ENCODE assay signal across 8 mouse cellular contexts in the genomic region with DNA sequence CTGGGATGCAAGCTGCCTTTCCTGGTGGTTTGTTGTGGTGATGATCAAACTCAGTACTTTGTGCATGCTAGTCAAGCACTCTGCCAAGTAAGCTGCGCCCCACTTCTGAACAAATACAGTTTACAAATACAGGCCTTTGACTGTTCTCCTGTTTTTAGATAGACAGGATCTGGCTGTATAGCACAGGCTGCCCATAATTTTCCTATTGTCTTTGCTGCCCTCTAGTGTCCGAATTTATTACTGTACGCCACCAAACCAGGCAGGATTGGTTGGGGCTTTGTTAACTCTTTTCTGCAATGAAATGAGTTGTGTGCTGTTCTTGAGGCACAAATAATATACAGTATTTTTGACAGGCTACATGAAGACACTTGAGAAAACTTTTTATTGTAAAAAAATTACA. TPM values are rescaled to one million over a fixed set of nuclear protein-coding genes. Genes with fewer than 3 reads are reported as not detected.
DNase-seq lines count a peak whose midpoint lies in the region; ATAC-seq and TF ChIP-seq lines count a peak whose summit lies in the region.

No protein-coding gene starts in this region.

- no peaks in the 10 kb centered on the region for H3K36me3 ChIP-seq in forebrain, postnatal 0 days (ENCODE audit: insufficient read depth)
- no peaks in the 10 kb centered on the region for H3K36me3 ChIP-seq in kidney, embryonic 15.5 days
- no peaks in the 10 kb centered on the region for H3K36me3 ChIP-seq in limb, embryonic 14.5 days (ENCODE audit: control insufficient read depth, insufficient read depth, low read length)

- peak; percentile 90 for ATAC-seq in forebrain, postnatal 0 days
- 0 out of 2 replicates have a peak, but pooled peaks have one; percentile 62 for ATAC-seq in kidney, embryonic 15.5 days (replicated peaks; ENCODE audit: low FRiP score)
- no peak for ATAC-seq in limb, embryonic 14.5 days (ENCODE audit: low FRiP score, low read depth)
- no peak for ATAC-seq in erythroid progenitor cell, adult 5-6 weeks (replicated peaks; ENCODE audit: low FRiP score, poor library complexity, severe bottlenecking)

- no peak for TF ChIP-seq CTCF in cerebellum, adult 2 months (IDR thresholded peaks at IDR 0.05; ENCODE audit: borderline replicate concordance, insufficient read depth, low read depth, low read length)
- peak; percentile 78 for TF ChIP-seq CTCF in forebrain, postnatal 0 days (IDR thresholded peaks at IDR 0.05; ENCODE audit: low read depth)

- no peak overlapping the region for H3K9ac ChIP-seq in forebrain, postnatal 0 days
- H3K9ac ChIP-seq in kidney, embryonic 15.5 days, result no peak overlapping the region
- no peak overlapping the region for H3K9ac ChIP-seq in limb, embryonic 14.5 days (ENCODE audit: low read depth, low read length, severe bottlenecking)

- no peak overlapping the region for H3K4me3 ChIP-seq in cerebellum, adult 2 months (replicated peaks; ENCODE audit: insufficient read depth, low read depth, low read length)
- no peak overlapping the region for H3K4me3 ChIP-seq in forebrain, postnatal 0 days (ENCODE audit: low read depth, low read length)
- H3K4me3 ChIP-seq in kidney, embryonic 15.5 days (replicated peaks), result no peak overlapping the region
- no peak overlapping the region for H3K4me3 ChIP-seq in limb, embryonic 14.5 days (replicated peaks; ENCODE audit: low read length)

- H3K27me3 ChIP-seq in cerebellum, adult 2 months (ENCODE audit: control insufficient read depth, insufficient read depth, low read length), result no peaks in the 10 kb centered on the region
- H3K27me3 ChIP-seq in forebrain, postnatal 0 days (ENCODE audit: insufficient read depth, low read length), result no peaks in the 10 kb centered on the region
- H3K27me3 ChIP-seq in kidney, embryonic 15.5 days, result no peaks in the 10 kb centered on the region
- H3K27me3 ChIP-seq in limb, embryonic 14.5 days (ENCODE audit: control insufficient read depth, insufficient read depth, low read length), result no peaks in the 10 kb centered on the region

- H3K9me3 ChIP-seq in forebrain, postnatal 0 days (ENCODE audit: low read length), result no peaks in the 10 kb centered on the region
- H3K9me3 ChIP-seq in kidney, embryonic 15.5 days (replicated peaks), result no peaks in the 10 kb centered on the region
- no peaks in the 10 kb centered on the region for H3K9me3 ChIP-seq in limb, embryonic 14.5 days (ENCODE audit: control insufficient read depth, low read length)

- WGBS in cerebellum, adult 2 months, result 6% methylated on average over 3 of the region's 3 CpGs
- WGBS in forebrain, postnatal 0 days, result 20% methylated on average over 3 of the region's 3 CpGs
- WGBS in kidney, embryonic 15.5 days, result 17% methylated on average over 3 of the region's 3 CpGs
- 15% methylated on average over 3 of the region's 3 CpGs for WGBS in limb, embryonic 14.5 days

- TF ChIP-seq POLR2A in cerebellum, adult 2 months (IDR thresholded peaks at IDR 0.05; ENCODE audit: borderline replicate concordance, insufficient read depth, low read length), result no peak
- no peak for TF ChIP-seq POLR2A in limb, embryonic 14.5 days (IDR thresholded peaks at IDR 0.05; ENCODE audit: borderline replicate concordance, extremely low read depth, insufficient read depth, insufficient read length)

- H3K27ac ChIP-seq in cerebellum, adult 2 months (ENCODE audit: insufficient read depth, low read length), result no peak overlapping the region
- H3K27ac ChIP-seq in forebrain, postnatal 0 days (ENCODE audit: low read depth, low read length), result no peak overlapping the region
- no peak overlapping the region for H3K27ac ChIP-seq in kidney, embryonic 15.5 days
- no peak overlapping the region for H3K27ac ChIP-seq in limb, embryonic 14.5 days (replicated peaks; ENCODE audit: low read depth, low read length)

- H3K4me1 ChIP-seq in cerebellum, adult 2 months (ENCODE audit: control insufficient read depth, insufficient read depth, low read length), result no peaks in the 10 kb centered on the region
- no peaks in the 10 kb centered on the region for H3K4me1 ChIP-seq in forebrain, postnatal 0 days (ENCODE audit: insufficient read depth)
- H3K4me1 ChIP-seq in kidney, embryonic 15.5 days, result no peaks in the 10 kb centered on the region
- no peaks in the 10 kb centered on the region for H3K4me1 ChIP-seq in limb, embryonic 14.5 days (ENCODE audit: control insufficient read depth, insufficient read depth, low read length)

- H3K4me2 ChIP-seq in forebrain, postnatal 0 days (ENCODE audit: low read depth), result no peak overlapping the region
- no peak overlapping the region for H3K4me2 ChIP-seq in kidney, embryonic 15.5 days
- H3K4me2 ChIP-seq in limb, embryonic 14.5 days (replicated peaks; ENCODE audit: low read depth, low read length, severe bottlenecking), result no peak overlapping the region

- DNase-seq in urinary bladder, postnatal 14 days (ENCODE audit: low spot score), result peak; percentile 26
- DNase-seq in urinary bladder, postnatal 10 days (ENCODE audit: low spot score), result no peak
- peak; percentile 16 to 39 for DNase-seq in cerebellum, adult 2 months
- peak; percentile 72 for DNase-seq in forebrain, postnatal 0 days
- DNase-seq in limb, embryonic 14.5 days (ENCODE audit: low spot score), result peak; percentile 45
- DNase-seq in retina, embryonic 14.5 days (ENCODE audit: low spot score), result peak; percentile 77

RNA-seq across cellular contexts. Expression of gene Lrch2, which starts 54.8 kb away (rescaled TPM):
- polyA plus RNA-seq in cerebellum, adult 2 months (2012; rRNA removed), result 12.2 and 15.9 TPM in 2 replicates
- 36.3 and 44.6 TPM in 2 replicates for total RNA-seq in forebrain, postnatal 0 days (2014; rRNA removed)
- polyA plus RNA-seq in forebrain, postnatal 0 days (2015; fragmentation: Nextera tagmentation; extraction: Ambion mirVana), result 7.4 and 8.1 TPM in 2 replicates
- 5.1 and 5.4 TPM in 2 replicates for polyA plus RNA-seq in kidney, embryonic 15.5 days (2015; fragmentation: Nextera tagmentation; extraction: Ambion mirVana)
- 13.3 and 15.8 TPM in 2 replicates for polyA plus RNA-seq in limb, embryonic 14.5 days (2012; rRNA removed)
- 9.6 and 11.0 TPM in 2 replicates for polyA plus RNA-seq in limb, embryonic 14.5 days (2014; fragmentation: Nextera tagmentation; extraction: Ambion mirVana)
- total RNA-seq in erythroid progenitor cell, adult 5-6 weeks (2015; ENCODE audit: low replicate concordance), result not detected in 2 replicates
- not detected in 2 replicates for total RNA-seq in erythroid progenitor cell, adult 5-6 weeks (2017; ENCODE audit: low replicate concordance)

Comparison
In these comparisons a context has a peak if more than half of its experiments do, and no peak if none do; other contexts are left out.
1. ATAC-seq: peak in forebrain, postnatal 0 days (single experiment) and kidney, embryonic 15.5 days (single experiment); none in limb, embryonic 14.5 days (single experiment) and erythroid progenitor cell, adult 5-6 weeks (single experiment).